Mouse (Mus musculus): Measurements from ENCODE around the gene Nav2.

GRCm38 (mm10) chr7:48914630-48915506 lies 6.4 kb downstream of the Nav2 start:
- no peak for TF ChIP-seq CTCF (IDR thresholded peaks at IDR 0.05; ENCODE audit: low read depth)
- no peak for TF ChIP-seq EP300 (optimal IDR thresholded peaks at IDR 0.05)
